Mouse (Mus musculus): ENCODE results near the gene Med31. TPM values are rescaled to one million over a fixed set of nuclear protein-coding genes. Genes with fewer than 3 reads are reported as not detected.
"Not testable (repeated sequence)": the region's sequence is repeated elsewhere in the genome, so short reads cannot be mapped to it uniquely, and the experiment has no call there.

Gene Med31
- total RNA-seq, 2 experiments from 2014 or later: 15.9 to 18.0 TPM

DNA sequence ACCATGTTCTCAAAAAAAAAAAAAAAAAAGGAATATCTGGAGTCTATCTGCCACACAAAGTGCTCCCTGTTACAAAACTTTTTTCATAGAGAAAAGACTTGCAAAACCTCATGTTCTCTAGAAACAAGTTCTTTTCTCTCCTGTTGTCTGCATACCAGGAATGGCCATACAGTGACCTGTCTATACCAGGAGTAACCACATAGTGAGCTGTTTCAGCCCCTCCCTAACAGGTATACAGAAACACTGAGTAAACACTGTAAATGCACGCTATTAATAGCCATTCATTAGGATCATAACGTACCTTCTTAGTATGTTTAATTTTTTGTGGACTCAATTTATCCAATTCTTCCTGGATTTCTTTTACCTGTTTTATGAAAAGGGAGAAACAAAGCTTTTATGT lies 21.1 kb downstream of the Med31 start:
- no peak for TF ChIP-seq CTCF (IDR thresholded peaks at IDR 0.05)
- no peak overlapping the region for H3K27ac ChIP-seq
- intact Hi-C loops (cut with DNase I): no loop called here
- no peak for DNase-seq (ENCODE audit: extremely low spot score in 1 of 2, low spot score in 2 of 2)
- no peak overlapping the region for H3K4me3 ChIP-seq

DNA sequence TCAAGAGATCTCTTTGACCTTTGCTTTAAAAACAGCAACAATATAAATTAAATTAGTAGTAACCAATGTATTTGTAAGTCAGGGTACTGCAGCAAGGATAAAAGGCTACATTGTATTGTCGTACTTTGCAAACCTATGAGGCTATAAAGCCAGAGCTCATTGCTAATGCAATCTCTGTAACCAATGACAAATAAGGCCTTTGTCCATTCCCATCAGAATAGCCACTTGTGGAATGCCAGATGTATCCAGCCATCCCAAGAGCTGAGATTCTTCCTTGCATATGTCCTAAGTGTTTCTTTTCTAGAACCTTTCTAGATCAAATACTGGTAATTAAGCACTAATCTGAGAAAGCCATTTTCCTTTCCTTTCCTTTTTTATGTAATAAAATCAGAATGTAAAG lies 24.5 kb downstream of the Med31 start:
- DNase-seq (ENCODE audit: extremely low spot score in 1 of 2, low spot score in 2 of 2): no peak
- no peak overlapping the region for H3K4me3 ChIP-seq
- TF ChIP-seq CTCF (IDR thresholded peaks at IDR 0.05): no peak
- H3K27ac ChIP-seq: peak overlapping the region; percentile 41; the same call in 1 of the 2 replicates
- intact Hi-C loops (cut with DNase I): no loop called here

DNA sequence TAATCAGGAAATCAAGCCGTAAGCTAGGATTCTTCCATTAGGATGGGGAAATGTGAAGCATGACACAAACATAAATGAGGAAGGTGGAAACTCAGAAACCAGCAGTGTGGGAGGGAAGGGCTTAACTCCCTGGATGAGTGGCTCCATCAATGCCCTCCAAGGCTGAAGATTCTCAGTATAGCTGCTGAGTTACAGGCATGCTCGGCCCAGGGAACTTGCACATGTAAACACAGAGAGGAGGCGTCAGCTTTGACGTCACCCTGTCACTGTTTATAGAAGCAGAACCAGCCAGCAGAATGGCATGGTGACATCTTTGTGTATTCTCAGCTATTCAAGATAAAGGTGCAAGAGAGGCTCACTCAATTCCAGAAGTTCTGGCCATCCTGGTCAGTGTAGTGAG lies 31.1 kb downstream of the Med31 start:
- intact Hi-C loops (cut with DNase I): no loop called here
- TF ChIP-seq CTCF (IDR thresholded peaks at IDR 0.05): no peak
- H3K4me3 ChIP-seq: no peak overlapping the region
- no peak for DNase-seq (ENCODE audit: extremely low spot score in 1 of 2, low spot score in 2 of 2)
- no peak overlapping the region for H3K27ac ChIP-seq

DNA sequence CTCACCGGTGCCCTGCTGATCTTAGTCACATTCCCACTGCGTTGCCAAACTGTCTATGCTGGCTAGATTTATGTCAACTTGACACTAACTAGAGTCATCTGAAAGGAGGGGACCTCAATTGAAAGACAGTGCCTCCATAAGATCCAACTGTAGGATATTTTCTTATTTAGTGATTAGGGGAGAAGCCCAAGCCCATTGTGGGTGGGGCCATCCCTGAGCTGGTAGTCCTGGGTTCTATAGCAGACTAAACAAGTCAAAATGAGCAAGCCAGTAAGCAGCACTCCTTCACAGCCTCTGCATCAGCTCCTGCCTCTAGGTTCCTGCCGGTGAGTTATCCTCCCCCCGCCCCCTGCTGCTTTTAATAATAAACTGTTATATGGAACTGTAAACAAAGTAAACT lies 34.3 kb downstream of the Med31 start:
- intact Hi-C loops (cut with DNase I): no loop called here
- DNase-seq (ENCODE audit: extremely low spot score in 1 of 2, low spot score in 2 of 2): no peak
- TF ChIP-seq CTCF (IDR thresholded peaks at IDR 0.05): no peak
- no peak overlapping the region for H3K4me3 ChIP-seq
- H3K27ac ChIP-seq: no peak overlapping the region

DNA sequence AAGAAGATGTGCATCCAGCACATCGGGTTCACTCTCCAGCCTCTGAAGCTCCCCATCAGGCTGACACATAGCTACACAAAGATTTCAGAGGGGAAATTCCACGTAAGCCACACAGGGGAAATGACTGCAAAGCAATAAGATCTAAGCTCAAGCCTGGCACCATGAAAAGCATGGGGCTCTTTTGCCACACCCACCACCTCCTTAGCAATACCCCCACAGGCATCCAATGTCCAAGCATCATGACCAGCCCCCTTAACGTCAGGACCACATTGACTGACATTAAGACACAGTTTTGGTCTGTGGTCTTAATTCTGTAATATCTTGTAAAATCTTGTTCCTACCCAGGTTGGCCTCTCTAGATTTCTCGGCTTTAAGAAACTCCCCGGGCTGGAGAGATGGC lies 34.8 kb downstream of the Med31 start:
- intact Hi-C loops (cut with DNase I): no loop called here
- TF ChIP-seq CTCF (IDR thresholded peaks at IDR 0.05): no peak
- H3K27ac ChIP-seq: no peak overlapping the region
- no peak for DNase-seq (ENCODE audit: extremely low spot score in 1 of 2, low spot score in 2 of 2)
- no peak overlapping the region for H3K4me3 ChIP-seq

DNA sequence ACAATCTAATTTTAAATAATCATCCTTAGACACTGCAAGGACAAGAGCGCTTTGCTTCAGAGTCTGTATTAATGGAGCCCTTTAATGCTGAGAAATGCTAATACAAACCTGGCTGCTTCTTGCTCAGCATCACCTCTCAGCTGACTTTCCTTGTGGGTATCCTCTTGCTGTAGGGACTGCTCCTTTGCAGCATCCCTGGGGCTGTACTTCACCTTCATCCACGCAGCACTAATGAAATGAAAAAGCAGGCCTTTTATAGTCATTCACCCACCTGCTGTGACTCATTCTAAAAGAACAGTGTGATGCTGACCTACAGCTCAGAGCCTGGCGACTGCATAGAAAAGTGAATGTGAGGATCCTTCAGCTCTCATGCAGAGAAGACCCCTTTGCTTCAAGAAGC lies 38.8 kb downstream of the Med31 start:
- H3K27ac ChIP-seq: no peak overlapping the region
- DNase-seq (ENCODE audit: extremely low spot score in 1 of 2, low spot score in 2 of 2): no peak
- H3K4me3 ChIP-seq: no peak overlapping the region
- TF ChIP-seq CTCF (IDR thresholded peaks at IDR 0.05): no peak
- intact Hi-C loops (cut with DNase I): no loop called here

DNA sequence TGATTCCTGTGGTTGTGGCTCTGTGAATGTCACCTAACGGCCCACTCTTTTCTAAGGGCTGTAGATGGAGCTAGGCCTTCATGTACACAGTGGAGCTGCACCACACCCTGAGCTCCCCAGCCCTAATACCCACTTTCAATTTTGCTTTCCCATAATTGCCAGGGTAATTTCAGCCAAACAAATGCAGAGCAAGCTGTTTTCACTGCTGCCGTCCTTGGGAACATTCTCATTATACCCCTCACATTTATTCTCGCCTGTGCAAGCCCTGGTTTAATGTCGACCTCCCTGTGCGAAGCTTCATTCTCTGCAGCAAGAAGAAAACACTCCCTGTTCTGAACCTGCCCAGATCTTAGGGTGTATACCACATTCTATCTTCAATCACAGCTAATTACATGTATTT lies 39.4 kb downstream of the Med31 start:
- TF ChIP-seq CTCF (IDR thresholded peaks at IDR 0.05): no peak
- H3K27ac ChIP-seq: no peak overlapping the region
- no peak overlapping the region for H3K4me3 ChIP-seq
- intact Hi-C loops (cut with DNase I): no loop called here
- DNase-seq (ENCODE audit: extremely low spot score in 1 of 2, low spot score in 2 of 2): no peak

DNA sequence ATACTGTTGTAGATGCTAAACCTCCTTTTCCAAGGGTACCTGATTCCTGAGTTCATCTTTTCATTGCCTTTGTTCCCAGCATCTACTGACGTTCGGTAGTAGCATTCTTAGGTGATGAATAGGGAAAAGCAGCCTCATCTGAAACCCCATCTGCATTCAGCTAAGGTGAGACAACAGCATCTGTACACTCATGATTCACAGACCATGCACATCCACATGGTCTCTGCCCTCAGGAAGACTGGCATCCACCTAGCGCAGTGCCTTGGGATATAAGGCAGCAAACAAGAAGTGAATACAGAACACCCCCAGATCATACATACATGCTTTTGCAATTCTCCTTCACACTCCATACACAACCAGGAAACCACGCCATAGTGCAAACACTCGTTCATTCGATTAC lies 40.7 kb downstream of the Med31 start:
- Histone ChIP-seq H3K4me3 (no peak overlapping the region), H3K27ac (no peak overlapping the region)
- intact Hi-C loops (cut with DNase I): no loop called here
- DNase-seq (ENCODE audit: extremely low spot score in 1 of 2, low spot score in 2 of 2): no peak
- TF ChIP-seq CTCF (IDR thresholded peaks at IDR 0.05): no peak

DNA sequence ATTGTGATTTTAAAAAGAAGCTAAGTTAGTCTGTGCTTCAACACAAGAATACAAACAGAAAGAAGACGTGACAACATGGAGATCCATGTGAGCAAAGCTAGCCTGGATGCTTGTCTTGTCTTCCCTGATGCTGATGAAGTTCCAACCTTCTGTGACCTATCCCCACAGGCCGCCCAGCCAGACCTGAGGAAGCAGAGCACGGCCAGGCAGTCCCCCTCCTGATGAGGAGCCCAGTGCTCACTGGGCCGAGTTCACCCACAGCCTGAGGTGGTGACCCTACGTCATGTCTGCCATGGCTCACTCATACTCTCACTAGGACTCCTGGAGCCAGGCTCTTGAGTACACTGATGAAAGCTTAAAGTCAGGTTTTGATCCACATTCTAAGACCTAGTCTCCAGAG lies 41.9 kb downstream of the Med31 start:
- intact Hi-C loops (cut with DNase I): no loop called here
- no peak for DNase-seq (ENCODE audit: extremely low spot score in 1 of 2, low spot score in 2 of 2)
- Histone ChIP-seq H3K27ac (no peak overlapping the region), H3K4me3 (no peak overlapping the region)
- no peak for TF ChIP-seq CTCF (IDR thresholded peaks at IDR 0.05)

DNA sequence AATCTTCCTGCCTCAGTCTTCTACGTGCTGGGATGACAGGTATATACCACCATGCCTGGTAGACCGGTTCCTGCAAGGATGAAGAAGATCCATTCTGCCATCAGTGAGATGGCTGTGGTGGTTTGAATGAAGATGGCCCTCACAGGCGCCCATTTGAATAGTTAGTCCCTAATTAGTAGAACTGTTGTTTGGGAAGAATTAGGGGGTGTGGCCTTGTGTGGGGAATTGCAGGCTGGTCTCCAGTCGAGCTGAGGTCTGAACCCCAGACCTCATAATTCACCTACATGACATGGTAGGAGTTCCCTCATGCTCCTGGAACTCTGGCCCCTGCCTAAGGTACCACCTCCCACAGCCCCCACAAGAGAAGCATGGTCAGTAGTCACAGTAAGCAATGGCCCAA lies 43.5 kb downstream of the Med31 start:
- H3K4me3 ChIP-seq; H3K27ac ChIP-seq; DNase-seq (ENCODE audit: extremely low spot score in 1 of 2, low spot score in 2 of 2); intact Hi-C loops (cut with DNase I): not testable (repeated sequence)

DNA sequence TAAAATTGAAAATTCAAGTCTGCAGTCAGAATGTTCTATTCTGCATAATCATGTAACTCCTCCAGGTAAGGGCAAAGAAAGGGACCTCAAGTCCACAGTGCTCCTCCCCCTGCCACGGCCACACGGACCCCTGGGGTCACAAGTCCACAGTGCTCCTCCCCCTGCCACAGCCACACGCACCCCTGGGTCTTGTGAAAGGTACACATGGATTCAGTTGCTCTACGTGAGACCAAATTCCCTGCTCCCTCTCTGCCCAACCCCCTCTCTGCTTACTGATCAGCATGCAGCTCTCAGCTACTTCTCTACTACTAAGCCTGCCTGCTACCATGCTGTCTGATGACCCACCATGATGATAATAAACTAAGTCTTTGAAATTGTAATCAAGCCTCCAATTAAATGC lies 45.5 kb downstream of the Med31 start:
- Histone ChIP-seq H3K27ac (no peak overlapping the region), H3K4me3 (no peak overlapping the region)
- no peak for DNase-seq (ENCODE audit: extremely low spot score in 1 of 2, low spot score in 2 of 2)
- intact Hi-C loops (cut with DNase I): no loop called here
- TF ChIP-seq CTCF (IDR thresholded peaks at IDR 0.05): no peak

DNA sequence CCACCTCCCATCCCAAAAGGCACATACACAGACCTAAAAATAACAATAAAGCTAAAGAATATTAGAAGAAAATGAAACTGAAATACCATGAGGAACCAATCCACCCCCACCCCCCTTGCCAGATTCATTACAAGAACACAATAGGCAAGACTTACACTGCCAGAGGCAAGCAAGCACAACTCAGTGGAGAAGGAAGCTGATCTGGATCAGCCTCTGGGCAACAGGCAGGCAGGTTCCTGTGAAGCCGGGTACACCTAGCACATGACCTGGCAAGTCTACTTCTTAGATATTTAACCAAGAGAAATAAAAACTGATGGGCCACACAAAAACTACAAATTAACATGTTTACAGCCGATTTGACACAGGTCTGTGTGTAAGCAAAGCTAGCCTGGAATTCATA lies 52.2 kb downstream of the Med31 start:
- no peak for DNase-seq (ENCODE audit: extremely low spot score in 1 of 2, low spot score in 2 of 2)
- no peak for TF ChIP-seq CTCF (IDR thresholded peaks at IDR 0.05)
- Histone ChIP-seq H3K27ac (no peak overlapping the region), H3K4me3 (no peak overlapping the region)
- intact Hi-C loops (cut with DNase I): no loop called here

Other genes starting within 250 kb of the Med31 start
- not detected for gene Aipl1, start 178.1 kb downstream of the Med31 start, total RNA-seq (2021)
- gene Pimreg, start 173.6 kb downstream of the Med31 start, total RNA-seq (2021): under 1 TPM in 1 of 2 experiments, not detected in 1; 0.23 TPM
- 10 to 100 TPM; 88.9 to 92.4 TPM for gene Pitpnm3, start 79.8 kb downstream of the Med31 start, total RNA-seq (2021)
- gene Gm43951, start 8.8 kb downstream of the Med31 start, total RNA-seq (2021): 10 to 100 TPM; 14.5 to 15.1 TPM
- gene 4933427D14Rik, start 8.1 kb downstream of the Med31 start, total RNA-seq (2021): 10 to 100 TPM; 30.5 to 39.7 TPM
- 10 to 100 TPM; 30.3 to 34.9 TPM for gene Txndc17, start 8.0 kb downstream of the Med31 start, total RNA-seq (2021)
- 10 to 100 TPM; 15.0 to 22.3 TPM for gene Slc13a5, start 51.6 kb upstream of the Med31 start, total RNA-seq (2021)
- 1 to 10 TPM; 3.8 to 5.2 TPM for gene Xaf1, start 86.0 kb upstream of the Med31 start, total RNA-seq (2021)
- not detected for gene Fbxo39, start 98.9 kb upstream of the Med31 start, total RNA-seq (2021)
- 1 to 10 TPM; 2.3 to 3.6 TPM for gene Tekt1, start 146.8 kb upstream of the Med31 start, total RNA-seq (2021)
- gene Smtnl2, start 196.1 kb upstream of the Med31 start, total RNA-seq (2021): 1 to 10 TPM in 1 of 2 experiments, under 1 TPM in 1; 0.33 to 1.2 TPM
- gene Ggt6, start 219.9 kb upstream of the Med31 start, total RNA-seq (2021): under 1 TPM; 0.18 to 0.37 TPM
- 10 to 100 TPM; 53.2 to 55.0 TPM for gene Mybbp1a, start 225.8 kb upstream of the Med31 start, total RNA-seq (2021)